Mouse (Mus musculus) kidney, embryonic 15.5 days (tissue): ENCODE results near the gene Rab29. TPM values are rescaled to one million over a fixed set of nuclear protein-coding genes. Genes with fewer than 3 reads are reported as not detected.
A peak's percentile ranks its signal among the peaks of the same experiment; 100 is the strongest.

Source experiments
- ATAC-seq: fragments of 200-750 bp; cut with Nextera tagmentation; replicated peaks from 2 replicates; pipeline ENCODE4 v1.8.0; 2017; ENCODE audit warnings: moderate TSS enrichment; ENCODE audit not compliant: low FRiP score
- H3K27ac ChIP-seq: fragments of 300-500 bp; sonication (generic); 2 replicates; pipeline ENCODE4 v1.5.1; 2015; ENCODE audit warnings: mild to moderate bottlenecking, inconsistent platforms
- H3K27me3 ChIP-seq: fragments of 300-500 bp; sonication (generic); 2 replicates; pipeline ENCODE4 v1.6.1; 2015; ENCODE audit warnings: inconsistent platforms
- H3K36me3 ChIP-seq: fragments of 300-500 bp; sonication (generic); 2 replicates; pipeline ENCODE4 v1.6.1; 2015; ENCODE audit warnings: inconsistent platforms
- H3K4me1 ChIP-seq: fragments of 300-500 bp; sonication (generic); 2 replicates; pipeline ENCODE4 v1.6.1; 2015; ENCODE audit warnings: inconsistent platforms
- H3K4me2 ChIP-seq: fragments of 300-500 bp; sonication (generic); 2 replicates; pipeline ENCODE4 v1.6.1; 2015; ENCODE audit warnings: moderate library complexity, mild to moderate bottlenecking, inconsistent platforms
- H3K4me3 ChIP-seq: fragments of 300-500 bp; sonication (generic); replicated peaks from 2 replicates; pipeline ENCODE4 v1.5.1; 2015; ENCODE audit warnings: mild to moderate bottlenecking, inconsistent platforms
- H3K9ac ChIP-seq: fragments of 300-500 bp; sonication (generic); 2 replicates; pipeline ENCODE4 v1.6.1; 2015; ENCODE audit warnings: mild to moderate bottlenecking, inconsistent platforms
- H3K9me3 ChIP-seq: fragments of 300-500 bp; sonication (generic); replicated peaks from 2 replicates; pipeline ENCODE4 v1.6.1; 2016; ENCODE audit warnings: inconsistent platforms
- WGBS: fragments of 180-500 bp; shearing (Covaris S2); methylation state at CpG from one replicate; pipeline ENCODE4 v1.1.7; 2015; ENCODE audit warnings: mixed read lengths; 5-methylcytosine and 5-hydroxymethylcytosine counted together
- polyA plus RNA-seq: library from polyadenylated mRNA; unstranded; fragments of >200 nt; fragmentation: Nextera tagmentation; extraction: Ambion mirVana; gene quantifications from 2 replicates; pipeline ENCODE4 v1.2.1, GENCODE M21; 2015

Gene Rab29
- polyA plus RNA-seq, 1 experiment from 2014 or later: 18.3 TPM

- peak; percentile 98 for ATAC-seq
- peak within 1 kb of the TSS; percentile 94 for H3K4me3 ChIP-seq
- 0% methylated on average over 34 of the region's 35 CpGs for WGBS
- H3K27me3 ChIP-seq: peaks cover 24% of the 10 kb centered on the region
- peak within 1 kb of the TSS; percentile 99 for H3K27ac ChIP-seq
- peaks cover 25% of the 10 kb centered on the region for H3K4me1 ChIP-seq
- peaks cover 6% of the 10 kb centered on the region; the same call in 1 of the 2 replicates for H3K36me3 ChIP-seq
- H3K4me2 ChIP-seq: peak within 1 kb of the TSS; percentile 65
- no peaks in the 10 kb centered on the region for H3K9me3 ChIP-seq
- peak within 1 kb of the TSS; percentile 96 for H3K9ac ChIP-seq
These were observed 43.1 kb downstream of the Rab29 start, which contains the start of gene Nucks1 for GRCm38 (mm10) chr1:131910001-131910648. TSS of gene Nucks1 (plus strand) at chr1:131910534.

- no peaks in the 10 kb centered on the region for H3K9me3 ChIP-seq
- peak overlapping the region; percentile 94 for H3K4me3 ChIP-seq
- peak overlapping the region; percentile 96 for H3K9ac ChIP-seq
- H3K36me3 ChIP-seq: peaks cover 13% of the 10 kb centered on the region
- peaks cover 24% of the 10 kb centered on the region for H3K27me3 ChIP-seq
- H3K4me1 ChIP-seq: peaks cover 33% of the 10 kb centered on the region
- peak overlapping the region; percentile 99 for H3K27ac ChIP-seq
- peak; percentile 89 for ATAC-seq
- under 1% methylated on average over 61 of the region's 88 CpGs for WGBS
- H3K4me2 ChIP-seq: peak overlapping the region; percentile 65
These were observed 43.9 kb downstream of the Rab29 start for GRCm38 (mm10) chr1:131910674-131911558.

- 65% methylated on average over 6 of the region's 6 CpGs for WGBS
- Histone ChIP-seq H3K36me3 (peaks cover 65% of the 10 kb centered on the region), H3K4me1 (peaks cover 27% of the 10 kb centered on the region), H3K9me3 (no peaks in the 10 kb centered on the region), H3K4me2 (no peak overlapping the region), H3K9ac (no peak overlapping the region), H3K4me3 (no peak overlapping the region), H3K27ac (no peak overlapping the region), H3K27me3 (no peaks in the 10 kb centered on the region)
- no peak for ATAC-seq
These were observed 50.6 kb downstream of the Rab29 start for GRCm38 (mm10) chr1:131917634-131918033.

- no peak overlapping the region for H3K9ac ChIP-seq
- H3K4me3 ChIP-seq: no peak overlapping the region
- H3K9me3 ChIP-seq: no peaks in the 10 kb centered on the region
- no peaks in the 10 kb centered on the region for H3K27me3 ChIP-seq
- ATAC-seq: no peak
- no peak overlapping the region for H3K4me2 ChIP-seq
- peaks cover 79% of the 10 kb centered on the region for H3K36me3 ChIP-seq
- H3K27ac ChIP-seq: no peak overlapping the region
- H3K4me1 ChIP-seq: peaks cover 22% of the 10 kb centered on the region
- WGBS: 96% methylated on average over 2 of the region's 2 CpGs
These were observed 52.0 kb downstream of the Rab29 start for GRCm38 (mm10) chr1:131919052-131919451.

- H3K4me2 ChIP-seq: no peak overlapping the region
- no peak overlapping the region for H3K4me3 ChIP-seq
- no peak overlapping the region for H3K9ac ChIP-seq
- no peak for ATAC-seq
- H3K27ac ChIP-seq: no peak overlapping the region
- H3K9me3 ChIP-seq: no peaks in the 10 kb centered on the region
- WGBS: 97% methylated on average over 3 of the region's 3 CpGs
- H3K4me1 ChIP-seq: no peaks in the 10 kb centered on the region
- H3K36me3 ChIP-seq: peaks cover 90% of the 10 kb centered on the region
- no peaks in the 10 kb centered on the region for H3K27me3 ChIP-seq
These were observed 55.1 kb downstream of the Rab29 start for GRCm38 (mm10) chr1:131922100-131922499.

Other genes starting within 250 kb of the Rab29 start
- 7.1 and 9.8 TPM in 2 replicates for gene Ctse, start 228.9 kb upstream of the Rab29 start, polyA plus RNA-seq
- 2.4 and 2.6 TPM in 2 replicates for gene Rab7b, start 178.5 kb upstream of the Rab29 start, polyA plus RNA-seq
- gene Slc26a9, start 123.2 kb upstream of the Rab29 start, polyA plus RNA-seq: 0.13 and 0.35 TPM in 2 replicates
- 2.1 and 2.3 TPM in 2 replicates for gene Pm20d1, start 69.8 kb upstream of the Rab29 start, polyA plus RNA-seq
- 12.7 and 15.5 TPM in 2 replicates for gene Slc41a1, start 39.7 kb upstream of the Rab29 start, polyA plus RNA-seq
- gene Nucks1, start 43.3 kb downstream of the Rab29 start, polyA plus RNA-seq: 85.7 and 93.2 TPM in 2 replicates
- 7.9 and 9.1 TPM in 2 replicates for gene Slc45a3, start 95.7 kb downstream of the Rab29 start, polyA plus RNA-seq
- 24.1 and 25.8 TPM in 2 replicates for gene Elk4, start 140.4 kb downstream of the Rab29 start, polyA plus RNA-seq
- gene Mfsd4a, start 200.8 kb downstream of the Rab29 start, polyA plus RNA-seq: 15.6 and 15.8 TPM in 2 replicates